Mouse (Mus musculus) left cerebral cortex, postnatal 4 days (tissue): ENCODE measurements around the gene Kmt5b. TPM values are rescaled to one million over a fixed set of nuclear protein-coding genes. Genes with fewer than 3 reads are reported as not detected.

Experiments used
- DNase-seq: peaks from one replicate; pipeline ENCODE4 v3.0.0-alpha.2; 2022
- intact Hi-C: fragments of 180-260 bp; cut with DNase I; formaldehyde crosslinking; loops from one replicate; pipeline ENCODE4 v1.15.1; 2025
- total RNA-seq, 2 experiments: library from RNA; stranded (reverse); gene quantifications; 2 replicates each; pipeline ENCODE4 v1.2.3; 2021

Kmt5b gene
- total RNA-seq, 2 experiments from 2014 or later: 89.1 to 90.7 TPM

- no peak for DNase-seq
- intact Hi-C loops: no loop called here
These were observed 97.7 kb downstream of the Kmt5b start for GRCm38 (mm10) chr19:3864960-3865359.

Other genes starting within 250 kb of the Kmt5b start
- gene Ppp6r3, start 191.7 kb upstream of the Kmt5b start, total RNA-seq: 100 to 1,000 TPM; 100 to 113 TPM
- 10 to 100 TPM; 11.9 to 13.2 TPM for gene Lrp5, start 80.9 kb upstream of the Kmt5b start, total RNA-seq
- 10 to 100 TPM; 38.8 to 40.6 TPM for gene 1810055G02Rik, start 59.1 kb upstream of the Kmt5b start, total RNA-seq
- 100 to 1,000 TPM in 1 of 2 experiments, 10 to 100 TPM in 1; 88.7 to 104 TPM for gene Chka, start 84.4 kb downstream of the Kmt5b start, total RNA-seq
- gene Tcirg1, start 139.7 kb downstream of the Kmt5b start, total RNA-seq: 10 to 100 TPM; 24.0 to 27.9 TPM
- gene Ndufs8, start 145.4 kb downstream of the Kmt5b start, total RNA-seq: 100 to 1,000 TPM in 1 of 2 experiments, 10 to 100 TPM in 1; 94.0 to 102 TPM
- 1 to 10 TPM; 1.5 to 1.9 TPM for gene Aldh3b1, start 162.4 kb downstream of the Kmt5b start, total RNA-seq
- 1 to 10 TPM; 6.4 to 8.9 TPM for gene Unc93b1, start 167.8 kb downstream of the Kmt5b start, total RNA-seq
- gene Aldh3b3, start 191.2 kb downstream of the Kmt5b start, total RNA-seq: not detected
- gene Aldh3b2, start 204.9 kb downstream of the Kmt5b start, total RNA-seq: under 1 TPM; 0.40 to 0.64 TPM
- 1 to 10 TPM; 1.4 to 1.6 TPM for gene Acy3, start 219.1 kb downstream of the Kmt5b start, total RNA-seq
- not detected for gene Tbx10, start 225.3 kb downstream of the Kmt5b start, total RNA-seq
- 10 to 100 TPM; 14.6 to 14.8 TPM for gene Nudt8, start 233.2 kb downstream of the Kmt5b start, total RNA-seq
- 1 to 10 TPM; 4.1 to 4.8 TPM for gene Gm49405, start 233.2 kb downstream of the Kmt5b start, total RNA-seq
- 1 to 10 TPM; 8.3 to 9.4 TPM for gene Doc2g, start 235.9 kb downstream of the Kmt5b start, total RNA-seq
- 100 to 1,000 TPM; 185 to 196 TPM for gene Ndufv1, start 245.4 kb downstream of the Kmt5b start, total RNA-seq